Mouse (Mus musculus) Patski (cell line): ENCODE measurements at regions not wholly inside any gene's neighbourhood (a gene's known extent, or its start where the extent isn't known, plus 50 kb on each side); places are given as distances from the start of the nearest gene placed in this dataset.
A peak's percentile ranks its signal among the peaks of the same experiment; 100 is the strongest.

ENCODE experiments used
- ATAC-seq: fragments of 100-300 bp; one replicate; pipeline ENCODE4 v1.8.0; 2021
- CTCF ChIA-PET: fragments of 350-600 bp; sonication (Branson Sonifier 250); formaldehyde crosslinking; loops from one replicate; lab custom pipeline; 2022; ENCODE audit warnings: inconsistent platforms; lab: Charles Lee
- POLR2A ChIA-PET: fragments of 350-600 bp; sonication (Branson Sonifier 250); formaldehyde crosslinking; loops from one replicate; lab custom pipeline; 2022; ENCODE audit warnings: antibody characterized with exemption, inconsistent platforms; lab: Charles Lee
- DNase-seq: peaks from one replicate; pipeline ENCODE4 v3.0.0-alpha.2; 2011; ENCODE audit warnings: low read depth, low spot score
- H3K27me3 ChIP-seq: fragments of 371-371 bp; one replicate; pipeline ENCODE4 v1.5.1; 2021
- CTCF ChIP-seq: fragments of 100-300 bp; IDR thresholded peaks from one replicate; pipeline ENCODE4 v1.5.1; 2021
- in situ Hi-C: fragments of 300-500 bp; cut with MboI; formaldehyde crosslinking; loops from 3 replicates; pipeline ENCODE4 v1.11.1; 2018; ENCODE audit warnings: low pct_unique_long_range_greater_than_20kb, mixed read lengths

GRCm38 (mm10) chrX:19162351-19162750 is 318.8 kb downstream of the Tex13c3 start:
- H3K27me3 ChIP-seq = no peaks in the 10 kb centered on the region
- POLR2A ChIA-PET = no interaction called here
- CTCF ChIA-PET = interaction anchor here (1.3 kb wide), 1 partner anchor 11 kb away, joined by 4 read pairs; no protein-coding TSS in a partner anchor
- TF ChIP-seq CTCF = no peak
- no peak for ATAC-seq
- in situ Hi-C loops = loop anchor here (10.0 to 25.0 kb wide), 2 partner anchors 278 to 1000 kb away; partner anchors contain the start of gene Kdm6a
- no peak for DNase-seq

GRCm38 (mm10) chrX:19160275-19160930 is 320.7 kb downstream of the Tex13c3 start:
- ChIA-PET CTCF (no interaction called here), POLR2A (no interaction called here)
- ATAC-seq (no peak), DNase-seq (no peak)
- no peak for TF ChIP-seq CTCF
- in situ Hi-C loops = loop anchor here (10.0 to 25.0 kb wide), 2 partner anchors 276 to 998 kb away; partner anchors contain the start of gene Kdm6a
- no peaks in the 10 kb centered on the region for H3K27me3 ChIP-seq

GRCm38 (mm10) chrX:19157464-19158203 is 323.5 kb downstream of the Tex13c3 start:
- ChIA-PET CTCF (interaction anchor here (1.2 kb wide), 1 partner anchor 9 kb away, joined by 5 read pairs; no protein-coding TSS in a partner anchor), POLR2A (no interaction called here)
- in situ Hi-C loops = loop anchor here (25.0 kb wide), 1 partner anchor 995 kb away; the partner anchor contains the start of gene Kdm6a
- no peaks in the 10 kb centered on the region for H3K27me3 ChIP-seq
- ATAC-seq (peak; percentile 94), DNase-seq (no peak)
- no peak for TF ChIP-seq CTCF

DNA sequence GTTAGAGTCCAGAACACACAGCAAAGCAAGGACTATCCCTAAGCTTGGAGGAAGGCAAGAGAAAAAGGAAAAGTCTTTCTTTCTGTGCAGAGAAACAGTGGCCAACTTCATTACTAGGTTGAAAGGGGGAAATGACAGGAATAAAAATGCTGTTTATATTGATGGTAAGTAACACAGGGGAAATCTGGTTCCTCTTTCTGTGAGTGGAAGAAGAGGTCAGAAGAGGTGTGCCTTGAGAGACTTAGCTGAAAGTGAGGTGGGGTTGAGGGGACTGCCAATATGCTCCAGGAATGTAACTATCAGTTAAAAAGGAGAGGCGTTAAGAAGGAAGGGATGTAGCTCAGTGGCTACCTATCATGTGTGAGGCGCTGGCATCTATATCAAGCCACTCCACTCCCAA is 327.5 kb downstream of the Tex13c3 start:
- no peaks in the 10 kb centered on the region for H3K27me3 ChIP-seq
- no peak for ATAC-seq
- no peak for DNase-seq
- ChIA-PET POLR2A (no interaction called here), CTCF (no interaction called here)
- in situ Hi-C loops = loop anchor here (25.0 kb wide), 1 partner anchor 991 kb away; the partner anchor contains the start of gene Kdm6a
- TF ChIP-seq CTCF = no peak

GRCm38 (mm10) chrX:19152170-19152861 is 328.8 kb downstream of the Tex13c3 start:
- DNase-seq (no peak), ATAC-seq (no peak)
- H3K27me3 ChIP-seq = no peaks in the 10 kb centered on the region
- in situ Hi-C loops = loop anchor here (25.0 kb wide), 1 partner anchor 990 kb away; the partner anchor contains the start of gene Kdm6a
- TF ChIP-seq CTCF = no peak
- ChIA-PET POLR2A (no interaction called here), CTCF (interaction anchor here (0.7 to 1.9 kb wide), 2 partner anchors 9 to 12 kb away, joined by 3 to 4 read pairs; no protein-coding TSS in a partner anchor)

GRCm38 (mm10) chrX:19150606-19151005 is 330.5 kb downstream of the Tex13c3 start:
- in situ Hi-C loops = loop anchor here (25.0 kb wide), 1 partner anchor 988 kb away; the partner anchor contains the start of gene Kdm6a
- CTCF ChIA-PET = interaction anchor here (1.1 to 1.9 kb wide), 2 partner anchors 11 to 14 kb away, joined by 3 to 4 read pairs; no protein-coding TSS in a partner anchor
- no peak for ATAC-seq
- no peak for DNase-seq
- POLR2A ChIA-PET = interaction anchor here (0.7 kb wide), 1 partner anchor 193 kb away, joined by 3 read pairs; no protein-coding TSS in a partner anchor
- no peaks in the 10 kb centered on the region for H3K27me3 ChIP-seq
- no peak for TF ChIP-seq CTCF

GRCm38 (mm10) chrX:19148672-19149071 is 332.4 kb downstream of the Tex13c3 start:
- DNase-seq = no peak
- H3K27me3 ChIP-seq = no peaks in the 10 kb centered on the region
- ATAC-seq = no peak
- ChIA-PET POLR2A (no interaction called here), CTCF (no interaction called here)
- in situ Hi-C loops = no loop called here
- no peak for TF ChIP-seq CTCF

DNA sequence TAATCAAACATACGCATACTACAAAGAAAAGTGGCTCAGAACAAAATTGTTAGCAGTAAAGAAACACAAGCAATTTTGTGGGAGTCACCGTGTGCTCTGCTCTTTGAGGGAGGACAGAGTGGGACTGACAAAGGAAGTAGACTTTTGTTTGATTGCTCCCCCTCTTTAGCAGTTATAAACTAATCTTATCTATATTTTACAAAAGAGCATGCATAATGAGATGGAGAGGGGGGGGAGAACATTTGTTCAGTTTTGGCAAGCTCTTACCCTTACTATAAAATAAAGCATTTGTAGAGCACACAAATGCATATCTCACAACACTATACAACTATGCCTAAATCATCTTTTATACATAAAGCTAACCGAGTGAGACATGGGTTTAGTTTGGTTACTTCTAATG is 332.9 kb downstream of the Tex13c3 start:
- no peaks in the 10 kb centered on the region for H3K27me3 ChIP-seq
- ChIA-PET CTCF (no interaction called here), POLR2A (no interaction called here)
- ATAC-seq (no peak), DNase-seq (no peak)
- TF ChIP-seq CTCF = no peak
- in situ Hi-C loops = no loop called here

DNA sequence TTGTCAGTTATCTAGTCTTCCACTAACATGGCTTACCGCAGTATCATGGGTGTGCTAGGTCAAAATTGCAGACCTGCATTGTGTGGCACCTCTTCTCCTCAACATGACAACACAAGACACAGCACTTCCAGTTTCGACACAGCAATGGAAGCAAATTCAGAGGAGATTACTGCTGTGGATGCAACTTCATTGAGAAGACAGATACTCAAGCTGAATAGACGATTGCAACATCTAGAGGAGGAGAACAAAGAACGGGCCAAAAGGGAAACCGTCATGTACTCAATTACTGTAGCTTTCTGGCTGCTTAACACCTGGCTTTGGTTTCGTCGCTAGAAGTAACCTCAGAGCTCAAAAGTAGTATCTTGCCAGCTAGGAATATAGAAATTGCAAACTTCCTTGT is 368.4 kb downstream of the Tex13c3 start:
- in situ Hi-C loops = no loop called here
- ATAC-seq (no peak), DNase-seq (no peak)
- H3K27me3 ChIP-seq = peaks cover 28% of the 10 kb centered on the region
- ChIA-PET POLR2A (no interaction called here), CTCF (interaction anchor here (1.8 kb wide), 1 partner anchor 9 kb away, joined by 5 read pairs; no protein-coding TSS in a partner anchor)
- TF ChIP-seq CTCF = no peak

DNA sequence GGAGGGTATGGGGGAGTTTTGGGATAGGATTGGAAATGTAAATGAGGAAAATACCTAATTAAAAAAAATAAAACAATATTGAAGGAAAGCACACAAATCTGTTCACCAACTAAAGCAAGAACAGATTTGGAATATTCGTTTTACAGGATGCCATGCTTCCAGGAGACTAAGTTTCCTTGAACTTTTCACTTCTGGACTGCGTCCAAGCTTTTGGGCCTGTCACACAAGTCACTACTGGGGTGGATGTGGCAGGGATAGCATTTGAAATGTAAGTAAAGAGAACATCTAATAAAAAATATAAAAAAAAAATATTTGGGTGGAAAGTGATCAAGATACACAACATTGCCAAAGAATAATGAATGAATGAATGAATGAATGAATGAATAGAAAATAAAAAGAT is 378.2 kb downstream of the Tex13c3 start:
- no peak for TF ChIP-seq CTCF
- ATAC-seq = no peak
- peaks cover 21% of the 10 kb centered on the region for H3K27me3 ChIP-seq
- CTCF ChIA-PET = no interaction called here
- in situ Hi-C loops = no loop called here
- POLR2A ChIA-PET = no interaction called here
- DNase-seq = no peak
